Mouse (Mus musculus): ENCODE measurements at regions not wholly inside any gene's neighbourhood (a gene's known extent, or its start where the extent isn't known, plus 50 kb on each side); places are given as distances from the start of the nearest gene placed in this dataset.

- Histone ChIP-seq H3K27me3 (ENCODE audit: control insufficient read depth, insufficient read depth, low read length) (no peaks in the 10 kb centered on the region), H3K36me3 (ENCODE audit: control insufficient read depth, insufficient read depth, low read length) (no peaks in the 10 kb centered on the region), H3K27ac (ENCODE audit: insufficient read depth, low read depth, low read length) (no peak overlapping the region), H3K4me1 (ENCODE audit: control insufficient read depth, insufficient read depth, insufficient read length, low read length) (no peaks in the 10 kb centered on the region), H3K4me3 (ENCODE audit: low read depth, low read length) (no peak overlapping the region)
- WGBS: 68% methylated on average over 8 of the region's 8 CpGs
- no peak for TF ChIP-seq POLR2A (IDR thresholded peaks at IDR 0.05; ENCODE audit: low read depth, low read length)
- no peak for TF ChIP-seq CTCF (IDR thresholded peaks at IDR 0.05; ENCODE audit: extremely low read depth, insufficient read length, insufficient replicate concordance, low read depth, low read length)
Measured at GRCm38 (mm10) chr14:106364767-106365623, 259.0 kb downstream of the Trim52 start.

GRCm38 (mm10) chr14:106365624-106366118 lies 259.7 kb downstream of the Trim52 start:
- no peaks in the 10 kb centered on the region for H3K27me3 ChIP-seq (ENCODE audit: control insufficient read depth, insufficient read depth, low read length)
- no peak overlapping the region for H3K27ac ChIP-seq (ENCODE audit: insufficient read depth, low read depth, low read length)
- WGBS: 64% methylated on average over 3 of the region's 3 CpGs
- no peaks in the 10 kb centered on the region for H3K4me1 ChIP-seq (ENCODE audit: control insufficient read depth, insufficient read depth, insufficient read length, low read length)
- H3K4me3 ChIP-seq (ENCODE audit: low read depth, low read length): no peak overlapping the region
- TF ChIP-seq POLR2A (IDR thresholded peaks at IDR 0.05; ENCODE audit: low read depth, low read length): no peak
- TF ChIP-seq CTCF (IDR thresholded peaks at IDR 0.05; ENCODE audit: extremely low read depth, insufficient read length, insufficient replicate concordance, low read depth, low read length): no peak
- no peaks in the 10 kb centered on the region for H3K36me3 ChIP-seq (ENCODE audit: control insufficient read depth, insufficient read depth, low read length)

- Histone ChIP-seq H3K4me3 (ENCODE audit: low read depth, low read length) (no peak overlapping the region), H3K4me1 (ENCODE audit: control insufficient read depth, insufficient read depth, insufficient read length, low read length) (no peaks in the 10 kb centered on the region), H3K27ac (ENCODE audit: insufficient read depth, low read depth, low read length) (no peak overlapping the region), H3K27me3 (ENCODE audit: control insufficient read depth, insufficient read depth, low read length) (no peaks in the 10 kb centered on the region), H3K36me3 (ENCODE audit: control insufficient read depth, insufficient read depth, low read length) (no peaks in the 10 kb centered on the region)
- 52% methylated on average over 1 of the region's 1 CpGs for WGBS
- no peak for TF ChIP-seq POLR2A (IDR thresholded peaks at IDR 0.05; ENCODE audit: low read depth, low read length)
- no peak for TF ChIP-seq CTCF (IDR thresholded peaks at IDR 0.05; ENCODE audit: extremely low read depth, insufficient read length, insufficient replicate concordance, low read depth, low read length)
Measured at GRCm38 (mm10) chr14:106373451-106373850, 267.5 kb downstream of the Trim52 start.

DNA sequence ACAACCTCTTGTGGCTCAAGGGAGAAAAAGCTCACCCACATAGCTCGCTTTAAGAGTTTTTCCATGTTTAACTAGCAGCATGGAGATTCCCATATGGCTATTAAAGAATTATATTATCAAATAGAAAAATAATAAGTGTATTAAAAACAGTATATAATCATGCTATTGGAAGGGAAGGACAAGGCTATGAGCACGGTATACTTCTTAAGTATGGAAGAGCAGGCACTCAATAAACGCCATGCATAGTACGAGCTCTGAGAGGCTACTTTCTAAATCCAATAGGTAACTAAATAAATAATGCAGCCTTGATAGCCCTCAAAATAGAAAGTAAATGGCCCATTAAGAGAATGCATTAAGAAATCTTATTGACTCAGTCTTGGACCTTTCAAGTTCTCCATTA lies 273.6 kb downstream of the Trim52 start:
- Histone ChIP-seq H3K4me1 (ENCODE audit: control insufficient read depth, insufficient read depth, insufficient read length, low read length) (no peaks in the 10 kb centered on the region), H3K4me3 (ENCODE audit: low read depth, low read length) (no peak overlapping the region), H3K27me3 (ENCODE audit: control insufficient read depth, insufficient read depth, low read length) (no peaks in the 10 kb centered on the region), H3K36me3 (ENCODE audit: control insufficient read depth, insufficient read depth, low read length) (no peaks in the 10 kb centered on the region), H3K27ac (ENCODE audit: insufficient read depth, low read depth, low read length) (no peak overlapping the region)
- no peak for TF ChIP-seq POLR2A (IDR thresholded peaks at IDR 0.05; ENCODE audit: low read depth, low read length)
- no peak for TF ChIP-seq CTCF (IDR thresholded peaks at IDR 0.05; ENCODE audit: extremely low read depth, insufficient read length, insufficient replicate concordance, low read depth, low read length)
- 79% methylated on average over 4 of the region's 4 CpGs for WGBS

GRCm38 (mm10) chr14:106387671-106388070 lies 281.7 kb downstream of the Trim52 start:
- no peaks in the 10 kb centered on the region for H3K27me3 ChIP-seq (ENCODE audit: control insufficient read depth, insufficient read depth, low read length)
- H3K4me1 ChIP-seq (ENCODE audit: control insufficient read depth, insufficient read depth, insufficient read length, low read length): no peaks in the 10 kb centered on the region
- no peaks in the 10 kb centered on the region for H3K36me3 ChIP-seq (ENCODE audit: control insufficient read depth, insufficient read depth, low read length)
- no peak overlapping the region for H3K4me3 ChIP-seq (ENCODE audit: low read depth, low read length)
- 62% methylated on average over 3 of the region's 3 CpGs for WGBS
- no peak overlapping the region for H3K27ac ChIP-seq (ENCODE audit: insufficient read depth, low read depth, low read length)
- no peak for TF ChIP-seq POLR2A (IDR thresholded peaks at IDR 0.05; ENCODE audit: low read depth, low read length)

DNA sequence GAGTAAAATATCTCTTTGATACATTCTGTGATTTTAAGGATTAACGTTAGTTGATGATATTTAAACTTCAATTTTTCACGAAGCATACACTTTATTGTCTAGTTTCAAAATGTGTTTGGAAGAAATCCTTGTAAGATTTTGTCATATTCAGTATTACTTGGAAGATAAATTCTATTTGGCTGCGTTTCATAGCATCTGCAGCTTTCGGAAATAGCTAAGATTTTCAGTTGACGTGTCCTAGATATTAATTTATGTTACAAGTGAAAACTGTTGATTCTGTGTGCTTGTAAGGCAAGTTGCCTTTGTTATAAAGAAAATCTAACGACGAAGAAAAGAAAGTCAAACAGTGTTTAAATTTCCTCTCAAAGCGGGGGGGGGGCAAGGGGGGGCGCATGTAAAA lies 284.5 kb downstream of the Trim52 start:
- Histone ChIP-seq H3K4me3 (ENCODE audit: low read depth, low read length) (no peak overlapping the region), H3K27ac (ENCODE audit: insufficient read depth, low read depth, low read length) (no peak overlapping the region), H3K36me3 (ENCODE audit: control insufficient read depth, insufficient read depth, low read length) (no peaks in the 10 kb centered on the region), H3K4me1 (ENCODE audit: control insufficient read depth, insufficient read depth, insufficient read length, low read length) (no peaks in the 10 kb centered on the region), H3K27me3 (ENCODE audit: control insufficient read depth, insufficient read depth, low read length) (no peaks in the 10 kb centered on the region)
- WGBS: 73% methylated on average over 9 of the region's 9 CpGs
- TF ChIP-seq CTCF (IDR thresholded peaks at IDR 0.05; ENCODE audit: extremely low read depth, insufficient read length, insufficient replicate concordance, low read depth, low read length): no peak
- TF ChIP-seq POLR2A (IDR thresholded peaks at IDR 0.05; ENCODE audit: low read depth, low read length): no peak

GRCm38 (mm10) chr14:106393978-106394377 lies 288.0 kb downstream of the Trim52 start:
- WGBS: 27% methylated on average over 4 of the region's 4 CpGs
- no peaks in the 10 kb centered on the region for H3K4me1 ChIP-seq (ENCODE audit: control insufficient read depth, insufficient read depth, insufficient read length, low read length)
- H3K36me3 ChIP-seq (ENCODE audit: control insufficient read depth, insufficient read depth, low read length): no peaks in the 10 kb centered on the region
- H3K27ac ChIP-seq (ENCODE audit: insufficient read depth, low read depth, low read length): no peak overlapping the region
- H3K4me3 ChIP-seq (ENCODE audit: low read depth, low read length): no peak overlapping the region
- TF ChIP-seq CTCF (IDR thresholded peaks at IDR 0.05; ENCODE audit: extremely low read depth, insufficient read length, insufficient replicate concordance, low read depth, low read length) (no peak), POLR2A (IDR thresholded peaks at IDR 0.05; ENCODE audit: low read depth, low read length) (no peak)
- no peaks in the 10 kb centered on the region for H3K27me3 ChIP-seq (ENCODE audit: control insufficient read depth, insufficient read depth, low read length)

Data from small intestine, adult 2 months (tissue).